Mouse (Mus musculus): ENCODE data around the gene Cpne1. TPM values are rescaled to one million over a fixed set of nuclear protein-coding genes. Genes with fewer than 3 reads are reported as not detected.
"Not testable (repeated sequence)": the region's sequence is repeated elsewhere in the genome, so short reads cannot be mapped to it uniquely, and the experiment has no call there.

The Cpne1 gene
- polyA plus RNA-seq, 1 experiment from 2014 or later = 63.3 TPM

GRCm38 (mm10) chr2:156119566-156119965 lies 7.8 kb upstream of the Cpne1 start:
- Histone ChIP-seq H3K36me3 (replicated peaks) (peaks cover 14% of the 10 kb centered on the region), H3K9me3 (no peaks in the 10 kb centered on the region; the same call in 1 of the 2 replicates), H3K27me3 (ENCODE audit: poor library complexity, severe bottlenecking) (no peaks in the 10 kb centered on the region), H3K4me1 (no peaks in the 10 kb centered on the region), H3K4me3 (no peak overlapping the region), H3K27ac (no peak overlapping the region)
- DNase-seq (ENCODE audit: extremely low spot score, low spot score) = no peak

GRCm38 (mm10) chr2:156112080-156112423 lies 287 bp upstream of the Cpne1 start:
- 26% methylated on average over 5 of the region's 5 CpGs for WGBS
- Histone ChIP-seq H3K36me3 (replicated peaks) (peaks cover 28% of the 10 kb centered on the region), H3K27ac (peak overlapping the region; percentile 99), H3K4me1 (peaks cover 16% of the 10 kb centered on the region), H3K4me3 (peak overlapping the region; percentile 98)
- not testable (repeated sequence) for DNase-seq (ENCODE audit: extremely low spot score, low spot score); H3K9me3 ChIP-seq; H3K27me3 ChIP-seq (ENCODE audit: poor library complexity, severe bottlenecking)

GRCm38 (mm10) chr2:156110627-156111357 lies 973 bp downstream of the Cpne1 start:
- Histone ChIP-seq H3K36me3 (replicated peaks) (peaks cover 41% of the 10 kb centered on the region), H3K4me1 (peaks cover 16% of the 10 kb centered on the region), H3K4me3 (peak overlapping the region; percentile 98), H3K27me3 (ENCODE audit: poor library complexity, severe bottlenecking) (no peaks in the 10 kb centered on the region), H3K27ac (peak overlapping the region; percentile 99), H3K9me3 (no peaks in the 10 kb centered on the region)
- WGBS = 2% methylated on average over 16 of the region's 16 CpGs
- DNase-seq (ENCODE audit: extremely low spot score, low spot score) = peak; percentile 56

- WGBS = 92% methylated on average over 5 of the region's 5 CpGs
Observed at GRCm38 (mm10) chr2:156091926-156092325, 19.8 kb downstream of the Cpne1 start.

GRCm38 (mm10) chr2:156089799-156090198 lies 22.0 kb downstream of the Cpne1 start:
- WGBS = 88% methylated on average over 1 of the region's 1 CpGs
- H3K36me3 ChIP-seq (replicated peaks) = peaks cover 45% of the 10 kb centered on the region
- H3K27ac ChIP-seq = no peak overlapping the region
- no peaks in the 10 kb centered on the region for H3K27me3 ChIP-seq (ENCODE audit: poor library complexity, severe bottlenecking)
- no peaks in the 10 kb centered on the region for H3K9me3 ChIP-seq
- H3K4me3 ChIP-seq = no peak overlapping the region
- peaks cover 13% of the 10 kb centered on the region; the same call in 1 of the 2 replicates for H3K4me1 ChIP-seq
- DNase-seq (ENCODE audit: extremely low spot score, low spot score) = no peak

More at GRCm38 (mm10) chr2:156091926-156092325, 19.8 kb downstream of the Cpne1 start:
- Histone ChIP-seq H3K27ac (no peak overlapping the region), H3K9me3 (no peaks in the 10 kb centered on the region), H3K36me3 (replicated peaks) (peaks cover 62% of the 10 kb centered on the region), H3K4me3 (no peak overlapping the region), H3K4me1 (peaks cover 13% of the 10 kb centered on the region; the same call in 1 of the 2 replicates), H3K27me3 (ENCODE audit: poor library complexity, severe bottlenecking) (no peaks in the 10 kb centered on the region)
- DNase-seq (ENCODE audit: extremely low spot score, low spot score) = no peak

GRCm38 (mm10) chr2:156087391-156088110 lies 24.2 kb downstream of the Cpne1 start:
- H3K27me3 ChIP-seq (ENCODE audit: poor library complexity, severe bottlenecking) = no peaks in the 10 kb centered on the region
- DNase-seq (ENCODE audit: extremely low spot score, low spot score) = no peak
- WGBS = 89% methylated on average over 7 of the region's 7 CpGs
- peaks cover 13% of the 10 kb centered on the region; the same call in 1 of the 2 replicates for H3K4me1 ChIP-seq
- no peak overlapping the region for H3K27ac ChIP-seq
- H3K9me3 ChIP-seq = no peaks in the 10 kb centered on the region
- peaks cover 40% of the 10 kb centered on the region for H3K36me3 ChIP-seq (replicated peaks)
- no peak overlapping the region for H3K4me3 ChIP-seq

- WGBS = 90% methylated on average over 3 of the region's 3 CpGs
- Histone ChIP-seq H3K27ac (no peak overlapping the region), H3K27me3 (ENCODE audit: poor library complexity, severe bottlenecking) (no peaks in the 10 kb centered on the region), H3K36me3 (replicated peaks) (peaks cover 37% of the 10 kb centered on the region), H3K4me1 (peaks cover 4% of the 10 kb centered on the region; the same call in 1 of the 2 replicates), H3K4me3 (no peak overlapping the region), H3K9me3 (no peaks in the 10 kb centered on the region)
- no peak for DNase-seq (ENCODE audit: extremely low spot score, low spot score)
Observed at GRCm38 (mm10) chr2:156084541-156084940, 27.2 kb downstream of the Cpne1 start.

- peaks cover 53% of the 10 kb centered on the region for H3K36me3 ChIP-seq (replicated peaks)
- H3K27ac ChIP-seq = no peak overlapping the region
- 90% methylated on average over 7 of the region's 7 CpGs for WGBS
- 0 out of 2 replicates have a peak, but pooled peaks cover 3% of the 10 kb centered on the region for H3K4me1 ChIP-seq
- no peaks in the 10 kb centered on the region for H3K9me3 ChIP-seq
- H3K4me3 ChIP-seq = no peak overlapping the region
- no peaks in the 10 kb centered on the region for H3K27me3 ChIP-seq (ENCODE audit: poor library complexity, severe bottlenecking)
- no peak for DNase-seq (ENCODE audit: extremely low spot score, low spot score)
Observed at GRCm38 (mm10) chr2:156080391-156080790, 31.4 kb downstream of the Cpne1 start.

GRCm38 (mm10) chr2:156079674-156080073 lies 32.1 kb downstream of the Cpne1 start:
- Histone ChIP-seq H3K4me1 (0 out of 2 replicates have a peak, but pooled peaks cover 3% of the 10 kb centered on the region), H3K4me3 (no peak overlapping the region), H3K27ac (no peak overlapping the region), H3K36me3 (replicated peaks) (peaks cover 61% of the 10 kb centered on the region), H3K27me3 (ENCODE audit: poor library complexity, severe bottlenecking) (no peaks in the 10 kb centered on the region), H3K9me3 (no peaks in the 10 kb centered on the region)
- 77% methylated on average over 4 of the region's 4 CpGs for WGBS
- no peak for DNase-seq (ENCODE audit: extremely low spot score, low spot score)

- no peaks in the 10 kb centered on the region for H3K9me3 ChIP-seq
- no peak for DNase-seq (ENCODE audit: extremely low spot score, low spot score)
- H3K27ac ChIP-seq = no peak overlapping the region
- H3K4me3 ChIP-seq = no peak overlapping the region
- no peaks in the 10 kb centered on the region for H3K27me3 ChIP-seq (ENCODE audit: poor library complexity, severe bottlenecking)
- WGBS = 91% methylated on average over 8 of the region's 8 CpGs
- H3K4me1 ChIP-seq = 0 out of 2 replicates have a peak, but pooled peaks cover 3% of the 10 kb centered on the region
- peaks cover 66% of the 10 kb centered on the region for H3K36me3 ChIP-seq (replicated peaks)
Observed at GRCm38 (mm10) chr2:156079183-156079560, 32.6 kb downstream of the Cpne1 start.

- H3K4me1 ChIP-seq = 0 out of 2 replicates have a peak, but pooled peaks cover 3% of the 10 kb centered on the region
- DNase-seq (ENCODE audit: extremely low spot score, low spot score) = no peak
- no peak overlapping the region for H3K4me3 ChIP-seq
- H3K27ac ChIP-seq = no peak overlapping the region
- H3K36me3 ChIP-seq (replicated peaks) = peaks cover 71% of the 10 kb centered on the region
- no peaks in the 10 kb centered on the region for H3K27me3 ChIP-seq (ENCODE audit: poor library complexity, severe bottlenecking)
- 92% methylated on average over 16 of the region's 16 CpGs for WGBS
- H3K9me3 ChIP-seq = no peaks in the 10 kb centered on the region
Observed at GRCm38 (mm10) chr2:156078421-156079182, 33.2 kb downstream of the Cpne1 start.

GRCm38 (mm10) chr2:156077461-156077860 lies 34.3 kb downstream of the Cpne1 start:
- 91% methylated on average over 7 of the region's 7 CpGs for WGBS
- H3K4me1 ChIP-seq = 0 out of 2 replicates have a peak, but pooled peaks cover 3% of the 10 kb centered on the region
- no peaks in the 10 kb centered on the region for H3K9me3 ChIP-seq
- no peak for DNase-seq (ENCODE audit: extremely low spot score, low spot score)
- peaks cover 78% of the 10 kb centered on the region for H3K36me3 ChIP-seq (replicated peaks)
- H3K27me3 ChIP-seq (ENCODE audit: poor library complexity, severe bottlenecking) = no peaks in the 10 kb centered on the region
- no peak overlapping the region for H3K27ac ChIP-seq
- H3K4me3 ChIP-seq = no peak overlapping the region

Measured in forebrain, embryonic 10.5 days (tissue).